Mouse (Mus musculus): ENCODE results near the gene Myh2. TPM values are rescaled to one million over a fixed set of nuclear protein-coding genes. Genes with fewer than 3 reads are reported as not detected.

The Myh2 gene
- total RNA-seq, 2 experiments from 2014 or later, result not detected

DNA sequence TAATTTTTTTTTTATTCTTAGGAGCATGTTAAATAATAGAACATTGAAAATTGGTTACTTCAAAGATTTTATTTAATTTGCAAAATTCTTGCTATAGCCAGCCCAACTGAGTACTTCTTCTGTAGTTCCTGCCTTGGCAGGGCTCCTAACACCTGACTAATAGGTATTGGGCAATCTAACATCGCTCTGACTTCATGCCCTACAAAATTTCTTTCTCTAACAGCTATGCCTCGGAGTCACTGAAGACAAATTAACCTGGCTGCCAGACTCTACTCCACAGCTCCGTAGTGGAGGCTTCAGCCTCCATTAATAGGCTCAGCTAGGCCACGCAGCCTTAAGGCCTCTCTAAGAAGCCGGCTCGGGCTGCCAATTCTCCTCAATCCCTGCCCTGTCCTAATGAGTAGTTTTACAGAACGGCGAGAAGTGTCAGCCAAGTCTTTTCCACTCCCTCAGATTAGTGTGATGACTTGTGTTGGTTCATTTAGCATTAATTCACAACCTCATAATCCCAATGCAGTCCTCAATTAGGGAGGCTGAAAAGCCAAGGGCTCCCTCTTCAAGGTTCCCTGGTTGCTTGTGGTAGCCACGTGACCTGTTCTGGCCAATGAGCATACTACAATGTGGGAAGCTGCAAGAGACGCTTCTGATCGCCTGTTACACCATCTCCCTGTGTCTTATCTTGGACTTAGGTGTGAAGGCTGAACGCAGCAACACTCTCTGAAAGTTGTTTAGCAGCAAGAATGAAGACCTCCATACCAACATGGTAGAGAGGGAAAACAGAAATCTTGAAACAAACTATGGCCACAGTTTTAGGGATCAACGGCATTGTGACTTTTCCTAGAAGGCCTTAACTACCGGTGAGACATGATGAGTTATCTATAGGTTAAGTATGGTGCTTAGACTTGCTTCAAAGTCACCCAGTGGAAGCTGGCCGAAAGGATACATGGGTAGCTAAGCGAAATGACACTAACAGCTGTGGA is 18.9 kb upstream of the Myh2 start:
- no peak for ATAC-seq (replicated peaks; ENCODE audit: poor library complexity, severe bottlenecking)

GRCm38 (mm10) chr11:67153123-67153522 is 17.7 kb upstream of the Myh2 start:
- ATAC-seq (replicated peaks; ENCODE audit: poor library complexity, severe bottlenecking), result no peak

DNA sequence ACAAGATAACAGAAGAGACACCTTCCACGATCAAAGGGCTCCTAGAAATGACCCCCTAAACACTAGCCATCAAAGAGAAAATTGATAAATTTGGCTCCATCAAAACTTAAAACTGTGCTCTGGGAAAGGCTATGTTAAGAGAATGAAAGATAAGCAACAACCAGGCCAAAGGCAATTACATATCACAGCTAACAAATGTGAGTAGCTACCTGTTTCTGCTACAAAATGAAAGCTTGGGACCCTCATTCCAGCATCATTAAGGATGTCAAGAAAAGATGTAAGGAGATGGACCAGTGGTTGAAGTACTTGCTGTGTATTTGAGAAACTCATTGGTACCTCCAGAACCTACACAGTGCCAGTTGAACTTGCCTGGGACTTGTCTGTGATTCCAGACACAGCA is 17.0 kb upstream of the Myh2 start:
- ATAC-seq (replicated peaks; ENCODE audit: poor library complexity, severe bottlenecking), result no peak

- no peak for ATAC-seq (replicated peaks; ENCODE audit: poor library complexity, severe bottlenecking)
Observed at GRCm38 (mm10) chr11:67155650-67156049, 15.2 kb upstream of the Myh2 start.

DNA sequence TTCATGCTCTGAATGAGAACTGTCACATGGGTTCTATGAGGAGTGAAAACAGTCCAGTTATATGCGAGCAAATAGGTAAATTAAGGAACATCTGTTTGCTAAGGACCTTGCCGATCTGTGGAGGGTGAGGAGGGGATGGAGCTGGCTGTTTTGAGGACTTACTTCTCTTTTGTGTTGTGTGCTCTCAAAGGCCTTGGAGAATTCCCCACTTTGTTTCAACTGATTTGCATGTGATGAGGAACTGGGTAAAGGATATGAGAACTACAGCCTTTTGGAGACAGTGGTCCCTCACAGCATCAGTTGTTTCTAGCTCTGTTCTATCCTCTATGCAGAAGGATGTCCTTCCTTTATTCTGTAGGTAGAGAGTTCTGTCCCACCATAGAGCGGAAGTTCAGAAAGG is 10.7 kb upstream of the Myh2 start:
- no peak for ATAC-seq (replicated peaks; ENCODE audit: poor library complexity, severe bottlenecking)

GRCm38 (mm10) chr11:67163701-67164100 is 7.1 kb upstream of the Myh2 start:
- ATAC-seq (replicated peaks; ENCODE audit: poor library complexity, severe bottlenecking), result no peak

- no peak for ATAC-seq (replicated peaks; ENCODE audit: poor library complexity, severe bottlenecking)
Observed at GRCm38 (mm10) chr11:67164851-67165250, 6.0 kb upstream of the Myh2 start.

GRCm38 (mm10) chr11:67169301-67169700 is 1.5 kb upstream of the Myh2 start:
- ATAC-seq (replicated peaks; ENCODE audit: poor library complexity, severe bottlenecking), result no peak

DNA sequence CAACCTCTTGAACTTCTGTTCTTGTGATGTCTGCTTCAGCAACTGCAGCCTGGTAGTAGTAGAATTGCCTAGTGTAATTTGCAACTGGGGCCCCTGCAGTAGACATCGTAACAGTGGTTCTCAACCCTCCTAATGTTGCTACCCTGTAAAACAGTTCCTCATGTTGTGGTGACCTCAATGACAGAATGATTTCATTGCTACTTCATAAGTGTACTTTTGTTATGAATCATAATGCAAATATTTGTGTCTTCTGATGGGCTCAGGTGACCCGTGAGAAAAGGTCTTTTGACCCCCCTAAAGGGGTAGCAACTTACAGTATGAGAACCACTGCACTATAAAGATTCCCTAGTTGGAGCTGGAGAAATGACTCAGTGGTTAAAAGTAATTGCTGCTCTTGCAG is 1.6 kb downstream of the Myh2 start:
- ATAC-seq (replicated peaks; ENCODE audit: poor library complexity, severe bottlenecking), result no peak

DNA sequence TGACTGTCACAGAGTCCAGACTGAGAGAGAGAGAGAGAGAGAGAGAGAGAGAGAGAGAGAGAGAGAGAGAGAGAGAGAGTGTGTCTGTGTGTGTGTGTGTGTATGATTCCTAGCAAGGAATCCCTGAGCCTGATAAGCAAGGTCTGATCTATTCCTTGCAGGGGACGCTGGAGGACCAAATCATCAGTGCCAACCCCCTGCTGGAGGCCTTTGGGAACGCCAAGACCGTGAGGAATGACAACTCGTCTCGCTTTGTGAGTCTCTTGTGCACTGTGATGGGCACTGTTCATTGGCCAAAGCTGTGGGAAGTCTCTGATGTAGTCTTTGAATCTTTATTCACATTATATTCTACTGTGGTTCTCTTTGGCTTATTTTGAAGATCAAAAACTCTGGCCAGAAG is 5.5 kb downstream of the Myh2 start:
- ATAC-seq (replicated peaks; ENCODE audit: poor library complexity, severe bottlenecking), result no peak

GRCm38 (mm10) chr11:67190316-67190715 is 19.5 kb downstream of the Myh2 start:
- ATAC-seq (replicated peaks; ENCODE audit: poor library complexity, severe bottlenecking), result no peak

DNA sequence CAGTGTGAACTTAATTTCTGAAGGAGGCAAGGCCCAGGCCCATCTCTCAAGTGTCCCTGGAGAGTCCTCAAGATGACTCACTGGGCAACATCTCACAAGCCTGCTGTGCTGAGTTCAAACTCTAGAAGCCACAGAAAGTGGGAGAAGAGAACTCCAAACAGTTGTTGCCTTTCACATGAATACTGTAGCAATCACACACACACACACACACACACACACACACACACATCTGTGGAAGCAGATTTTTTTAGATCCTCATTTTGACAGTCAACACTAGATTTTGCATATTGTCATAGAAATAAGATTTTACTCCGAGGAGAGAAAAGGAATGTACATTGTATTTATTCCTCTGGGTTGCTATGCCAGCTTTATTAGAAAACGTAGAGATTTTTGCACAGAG is 20.0 kb downstream of the Myh2 start:
- no peak for ATAC-seq (replicated peaks; ENCODE audit: poor library complexity, severe bottlenecking)

DNA sequence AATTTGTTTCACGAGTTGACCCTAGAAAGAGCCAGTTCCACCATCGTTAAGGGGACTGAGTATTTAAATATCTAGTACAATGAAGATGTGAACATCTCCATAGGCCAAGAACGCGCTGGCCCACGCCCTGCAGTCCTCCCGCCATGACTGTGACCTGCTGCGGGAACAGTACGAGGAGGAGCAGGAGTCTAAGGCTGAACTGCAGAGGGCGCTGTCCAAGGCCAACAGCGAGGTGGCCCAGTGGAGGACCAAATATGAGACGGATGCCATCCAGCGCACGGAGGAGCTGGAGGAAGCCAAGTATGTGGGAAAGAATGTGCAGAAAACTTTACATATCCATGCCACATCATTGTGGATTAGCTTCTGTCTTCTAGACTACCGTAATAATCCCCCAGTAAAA is 20.7 kb downstream of the Myh2 start:
- no peak for ATAC-seq (replicated peaks; ENCODE audit: poor library complexity, severe bottlenecking)

GRCm38 (mm10) chr11:67199321-67199720 is 28.5 kb downstream of the Myh2 start:
- ATAC-seq (replicated peaks; ENCODE audit: poor library complexity, severe bottlenecking), result no peak

GRCm38 (mm10) chr11:67199752-67200151 is 28.9 kb downstream of the Myh2 start, which contains the start of gene Myh1:
Myh1 (plus strand) TSS chr11:67200052.
- ATAC-seq (replicated peaks; ENCODE audit: poor library complexity, severe bottlenecking), result no peak

GRCm38 (mm10) chr11:67204766-67205165 is 33.9 kb downstream of the Myh2 start:
- ATAC-seq (replicated peaks; ENCODE audit: poor library complexity, severe bottlenecking), result no peak

- no peak for ATAC-seq (replicated peaks; ENCODE audit: poor library complexity, severe bottlenecking)
Observed at GRCm38 (mm10) chr11:67221803-67222202, 51.0 kb downstream of the Myh2 start.

GRCm38 (mm10) chr11:67224466-67224865 is 53.6 kb downstream of the Myh2 start:
- ATAC-seq (replicated peaks; ENCODE audit: poor library complexity, severe bottlenecking), result no peak

DNA sequence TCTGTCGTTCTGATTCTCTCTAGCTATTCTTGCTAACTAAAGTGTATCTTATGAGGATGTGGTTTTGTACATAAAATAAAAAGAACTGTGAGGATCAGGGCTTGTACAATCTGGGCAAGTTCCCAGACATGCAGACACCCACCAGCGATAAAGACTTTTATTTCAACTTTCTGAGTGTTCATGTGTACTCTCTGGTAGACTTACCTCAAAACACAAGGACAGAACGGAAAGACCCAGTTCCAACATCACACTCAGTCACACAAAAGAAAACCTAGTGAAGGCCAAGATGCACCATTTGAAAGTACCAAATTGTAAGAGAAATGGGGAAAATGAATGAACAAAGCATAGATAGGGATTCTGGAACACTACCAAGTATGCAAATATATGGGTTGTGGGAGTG is 57.9 kb downstream of the Myh2 start:
- no peak for ATAC-seq (replicated peaks; ENCODE audit: poor library complexity, severe bottlenecking)

GRCm38 (mm10) chr11:67229166-67229565 is 58.3 kb downstream of the Myh2 start:
- ATAC-seq (replicated peaks; ENCODE audit: poor library complexity, severe bottlenecking), result no peak

DNA sequence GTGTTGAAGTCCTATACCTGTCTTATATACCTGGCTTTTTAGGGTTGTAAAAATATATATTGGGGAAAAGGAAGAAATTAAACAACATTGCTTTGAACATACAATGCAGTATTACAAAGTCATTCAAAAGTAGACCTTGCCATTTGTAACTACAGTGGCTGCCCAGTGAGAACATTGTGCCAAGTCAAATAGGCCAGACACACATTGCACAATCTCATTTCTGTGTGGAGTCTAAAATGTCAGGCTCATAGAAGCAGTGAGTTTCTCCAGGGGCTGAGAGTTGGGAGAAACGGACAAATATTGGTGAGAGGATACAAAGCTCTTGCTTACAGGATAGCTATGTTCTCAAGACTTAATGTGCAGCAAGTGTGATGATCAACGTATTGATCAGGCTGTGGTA is 59.1 kb downstream of the Myh2 start:
- no peak for ATAC-seq (replicated peaks; ENCODE audit: poor library complexity, severe bottlenecking)

All from granulocyte monocyte progenitor cell, adult 5-6 weeks (primary cell).